Mouse (Mus musculus): ENCODE data around the gene Bcl2l1. TPM values are rescaled to one million over a fixed set of nuclear protein-coding genes. Genes with fewer than 3 reads are reported as not detected.

The Bcl2l1 gene
- polyA plus RNA-seq, 1 experiment from 2014 or later, result 186 TPM

- 95% methylated on average over 8 of the region's 8 CpGs for WGBS
- no peak overlapping the region for H3K4me3 ChIP-seq (ENCODE audit: low read depth, low read length)
- no peak overlapping the region for H3K9ac ChIP-seq (ENCODE audit: low read depth, low read length)
- no peaks in the 10 kb centered on the region for H3K9me3 ChIP-seq (replicated peaks; ENCODE audit: control insufficient read depth, low read length, poor library complexity, severe bottlenecking)
- no peaks in the 10 kb centered on the region for H3K36me3 ChIP-seq (ENCODE audit: control insufficient read depth, insufficient read depth, low read length)
- H3K27me3 ChIP-seq (ENCODE audit: control insufficient read depth, insufficient read depth, low read depth, low read length), result no peaks in the 10 kb centered on the region
- no peak overlapping the region for H3K27ac ChIP-seq (ENCODE audit: low read length)
- H3K4me2 ChIP-seq (ENCODE audit: low read length), result no peak overlapping the region
- peaks cover 4% of the 10 kb centered on the region; the same call in 1 of the 2 replicates for H3K4me1 ChIP-seq (ENCODE audit: control insufficient read depth, insufficient read depth, low read length)
- no peak for ATAC-seq
Observed at GRCm38 (mm10) chr2:152784640-152785039, 46.9 kb downstream of the Bcl2l1 start.

- no peak overlapping the region for H3K4me3 ChIP-seq (ENCODE audit: low read depth, low read length)
- H3K4me1 ChIP-seq (ENCODE audit: control insufficient read depth, insufficient read depth, low read length), result no peaks in the 10 kb centered on the region
- no peaks in the 10 kb centered on the region for H3K9me3 ChIP-seq (replicated peaks; ENCODE audit: control insufficient read depth, low read length, poor library complexity, severe bottlenecking)
- ATAC-seq, result no peak
- H3K9ac ChIP-seq (ENCODE audit: low read depth, low read length), result no peak overlapping the region
- no peaks in the 10 kb centered on the region for H3K36me3 ChIP-seq (ENCODE audit: control insufficient read depth, insufficient read depth, low read length)
- H3K27ac ChIP-seq (ENCODE audit: low read length), result no peak overlapping the region
- WGBS, result 95% methylated on average over 5 of the region's 5 CpGs
- H3K27me3 ChIP-seq (ENCODE audit: control insufficient read depth, insufficient read depth, low read depth, low read length), result no peaks in the 10 kb centered on the region
- no peak overlapping the region for H3K4me2 ChIP-seq (ENCODE audit: low read length)
Observed at GRCm38 (mm10) chr2:152783241-152783640, 48.3 kb downstream of the Bcl2l1 start.

DNA sequence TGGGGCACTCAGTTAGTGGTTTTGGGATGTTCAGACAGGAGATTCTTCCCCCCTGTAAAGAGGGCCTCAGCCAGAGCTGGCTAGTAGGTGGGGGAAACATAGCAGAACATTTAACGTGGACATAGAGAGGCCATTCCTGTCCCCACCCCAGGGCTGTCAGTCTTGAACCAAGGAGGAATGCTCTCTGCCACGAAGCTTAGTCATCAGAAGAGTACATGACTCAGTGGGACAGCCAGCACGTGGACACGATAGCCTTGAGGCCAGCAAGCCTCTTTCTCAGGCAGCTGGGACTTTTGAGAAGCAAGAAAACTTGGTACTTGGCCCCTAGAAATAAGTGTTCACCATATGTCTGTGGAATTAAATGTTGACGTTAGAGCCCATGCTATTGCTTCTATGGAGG, 48.9 kb downstream of the Bcl2l1 start:
- Histone ChIP-seq H3K36me3 (ENCODE audit: control insufficient read depth, insufficient read depth, low read length) (no peaks in the 10 kb centered on the region), H3K9ac (ENCODE audit: low read depth, low read length) (no peak overlapping the region), H3K4me3 (ENCODE audit: low read depth, low read length) (no peak overlapping the region), H3K27me3 (ENCODE audit: control insufficient read depth, insufficient read depth, low read depth, low read length) (no peaks in the 10 kb centered on the region), H3K27ac (ENCODE audit: low read length) (no peak overlapping the region), H3K4me2 (ENCODE audit: low read length) (no peak overlapping the region), H3K9me3 (replicated peaks; ENCODE audit: control insufficient read depth, low read length, poor library complexity, severe bottlenecking) (no peaks in the 10 kb centered on the region), H3K4me1 (ENCODE audit: control insufficient read depth, insufficient read depth, low read length) (no peaks in the 10 kb centered on the region)
- ATAC-seq, result no peak
- 89% methylated on average over 5 of the region's 5 CpGs for WGBS

- 81% methylated on average over 3 of the region's 3 CpGs for WGBS
- no peak for ATAC-seq
- Histone ChIP-seq H3K4me3 (ENCODE audit: low read depth, low read length) (no peak overlapping the region), H3K36me3 (ENCODE audit: control insufficient read depth, insufficient read depth, low read length) (no peaks in the 10 kb centered on the region), H3K9me3 (replicated peaks; ENCODE audit: control insufficient read depth, low read length, poor library complexity, severe bottlenecking) (no peaks in the 10 kb centered on the region), H3K9ac (ENCODE audit: low read depth, low read length) (no peak overlapping the region), H3K27ac (ENCODE audit: low read length) (no peak overlapping the region), H3K4me2 (ENCODE audit: low read length) (no peak overlapping the region), H3K27me3 (ENCODE audit: control insufficient read depth, insufficient read depth, low read depth, low read length) (no peaks in the 10 kb centered on the region), H3K4me1 (ENCODE audit: control insufficient read depth, insufficient read depth, low read length) (no peaks in the 10 kb centered on the region)
Observed at GRCm38 (mm10) chr2:152781031-152781711, 50.4 kb downstream of the Bcl2l1 start.

DNA sequence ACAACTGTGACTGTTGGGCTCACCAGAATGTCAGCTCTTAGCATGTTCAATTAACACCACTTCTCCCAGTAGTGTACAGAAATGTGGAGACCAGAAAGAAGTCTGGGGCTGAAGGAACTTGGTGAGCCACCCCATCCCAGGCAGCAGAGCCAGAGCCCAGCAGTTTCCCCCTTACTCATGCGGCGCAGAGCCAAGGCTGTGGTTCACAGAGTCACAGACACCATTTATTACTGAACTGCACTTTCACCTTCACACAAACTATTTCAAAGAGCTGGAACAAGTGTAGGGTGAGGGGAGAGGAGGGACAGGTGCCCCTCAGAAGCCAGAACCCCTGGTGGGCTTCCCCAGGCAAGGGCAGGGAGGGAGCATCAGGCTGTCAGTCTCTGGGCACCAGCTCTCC, 51.1 kb downstream of the Bcl2l1 start:
- no peak for ATAC-seq
- H3K9me3 ChIP-seq (replicated peaks; ENCODE audit: control insufficient read depth, low read length, poor library complexity, severe bottlenecking), result no peaks in the 10 kb centered on the region
- H3K27ac ChIP-seq (ENCODE audit: low read length), result no peak overlapping the region
- no peaks in the 10 kb centered on the region for H3K36me3 ChIP-seq (ENCODE audit: control insufficient read depth, insufficient read depth, low read length)
- H3K4me3 ChIP-seq (ENCODE audit: low read depth, low read length), result no peak overlapping the region
- 100% methylated on average over 2 of the region's 2 CpGs for WGBS
- no peak overlapping the region for H3K9ac ChIP-seq (ENCODE audit: low read depth, low read length)
- no peaks in the 10 kb centered on the region for H3K4me1 ChIP-seq (ENCODE audit: control insufficient read depth, insufficient read depth, low read length)
- no peaks in the 10 kb centered on the region for H3K27me3 ChIP-seq (ENCODE audit: control insufficient read depth, insufficient read depth, low read depth, low read length)
- no peak overlapping the region for H3K4me2 ChIP-seq (ENCODE audit: low read length)

- Histone ChIP-seq H3K27ac (ENCODE audit: low read length) (no peak overlapping the region), H3K4me1 (ENCODE audit: control insufficient read depth, insufficient read depth, low read length) (no peaks in the 10 kb centered on the region), H3K9me3 (replicated peaks; ENCODE audit: control insufficient read depth, low read length, poor library complexity, severe bottlenecking) (no peaks in the 10 kb centered on the region), H3K9ac (ENCODE audit: low read depth, low read length) (no peak overlapping the region), H3K36me3 (ENCODE audit: control insufficient read depth, insufficient read depth, low read length) (no peaks in the 10 kb centered on the region), H3K4me2 (ENCODE audit: low read length) (no peak overlapping the region), H3K27me3 (ENCODE audit: control insufficient read depth, insufficient read depth, low read depth, low read length) (no peaks in the 10 kb centered on the region), H3K4me3 (ENCODE audit: low read depth, low read length) (no peak overlapping the region)
- 85% methylated on average over 3 of the region's 3 CpGs for WGBS
- ATAC-seq, result no peak
Observed at GRCm38 (mm10) chr2:152777081-152777480, 54.4 kb downstream of the Bcl2l1 start.

DNA sequence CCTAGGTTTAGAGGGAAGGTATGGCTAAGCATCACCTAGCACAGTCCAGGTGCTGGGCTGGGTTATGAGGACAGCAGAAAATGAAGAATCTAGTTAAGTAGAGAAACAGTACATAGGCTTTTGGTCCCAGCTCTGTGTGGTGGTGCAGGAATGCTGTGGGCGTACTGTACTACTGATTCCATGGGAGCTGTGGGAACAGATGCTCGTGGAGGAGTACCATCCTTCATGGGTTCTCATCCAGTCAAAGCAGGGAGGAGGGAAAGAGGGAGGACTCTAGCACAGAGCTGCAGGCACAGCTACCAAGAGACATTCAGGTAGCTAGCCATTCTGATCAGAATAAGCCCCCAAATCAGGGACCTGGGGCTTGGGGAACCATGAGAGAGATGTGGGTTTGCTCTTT, 55.1 kb downstream of the Bcl2l1 start:
- Histone ChIP-seq H3K27ac (ENCODE audit: low read length) (no peak overlapping the region), H3K9ac (ENCODE audit: low read depth, low read length) (no peak overlapping the region), H3K36me3 (ENCODE audit: control insufficient read depth, insufficient read depth, low read length) (no peaks in the 10 kb centered on the region), H3K4me3 (ENCODE audit: low read depth, low read length) (no peak overlapping the region), H3K27me3 (ENCODE audit: control insufficient read depth, insufficient read depth, low read depth, low read length) (no peaks in the 10 kb centered on the region), H3K9me3 (replicated peaks; ENCODE audit: control insufficient read depth, low read length, poor library complexity, severe bottlenecking) (no peaks in the 10 kb centered on the region), H3K4me2 (ENCODE audit: low read length) (no peak overlapping the region), H3K4me1 (ENCODE audit: control insufficient read depth, insufficient read depth, low read length) (no peaks in the 10 kb centered on the region)
- no peak for ATAC-seq
- 92% methylated on average over 2 of the region's 2 CpGs for WGBS

DNA sequence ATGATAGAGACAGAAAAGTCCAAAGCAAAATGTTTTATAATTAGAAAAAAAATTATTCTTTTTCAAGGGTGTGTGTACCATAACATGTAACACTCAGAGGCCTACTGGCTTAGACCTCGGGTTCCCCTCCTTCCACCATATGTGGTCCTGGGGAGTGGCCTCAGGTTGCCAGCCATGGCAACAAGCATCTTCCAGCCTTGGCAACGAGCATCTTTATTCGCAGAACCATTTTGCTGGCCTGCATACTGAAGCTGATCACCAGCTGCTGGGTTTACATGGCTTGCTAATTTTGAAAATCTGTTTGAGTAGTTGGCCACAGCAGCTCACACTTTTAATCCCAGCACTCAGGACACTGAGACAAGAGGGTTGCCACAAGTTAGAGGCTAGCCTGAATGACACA, 55.5 kb downstream of the Bcl2l1 start:
- Histone ChIP-seq H3K9ac (ENCODE audit: low read depth, low read length) (no peak overlapping the region), H3K4me1 (ENCODE audit: control insufficient read depth, insufficient read depth, low read length) (no peaks in the 10 kb centered on the region), H3K36me3 (ENCODE audit: control insufficient read depth, insufficient read depth, low read length) (no peaks in the 10 kb centered on the region), H3K4me2 (ENCODE audit: low read length) (no peak overlapping the region), H3K27me3 (ENCODE audit: control insufficient read depth, insufficient read depth, low read depth, low read length) (no peaks in the 10 kb centered on the region), H3K9me3 (replicated peaks; ENCODE audit: control insufficient read depth, low read length, poor library complexity, severe bottlenecking) (no peaks in the 10 kb centered on the region), H3K27ac (ENCODE audit: low read length) (no peak overlapping the region), H3K4me3 (ENCODE audit: low read depth, low read length) (no peak overlapping the region)
- no peak for ATAC-seq
- WGBS, result 85% methylated on average over 3 of the region's 3 CpGs

DNA sequence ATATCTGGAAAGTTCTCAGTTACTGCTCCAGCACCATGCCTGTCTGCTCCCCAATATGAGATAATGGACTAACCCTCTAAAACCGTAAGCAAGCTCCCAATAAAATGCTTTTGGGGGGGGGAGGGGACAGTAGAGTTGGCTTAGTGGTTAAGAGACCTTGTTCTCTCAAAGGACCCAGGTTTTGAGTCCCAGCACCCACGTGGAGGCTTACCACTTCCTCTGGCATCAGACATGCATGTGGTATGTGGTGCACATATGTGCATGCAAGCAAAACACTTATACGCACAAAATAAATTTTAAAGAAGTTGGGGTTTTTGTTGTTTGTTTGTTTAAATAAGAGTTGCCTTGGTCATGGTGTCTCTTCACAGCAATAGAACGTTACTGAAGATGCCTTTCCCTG, 56.2 kb downstream of the Bcl2l1 start:
- Histone ChIP-seq H3K27me3 (ENCODE audit: control insufficient read depth, insufficient read depth, low read depth, low read length) (no peaks in the 10 kb centered on the region), H3K36me3 (ENCODE audit: control insufficient read depth, insufficient read depth, low read length) (no peaks in the 10 kb centered on the region), H3K9ac (ENCODE audit: low read depth, low read length) (no peak overlapping the region), H3K4me1 (ENCODE audit: control insufficient read depth, insufficient read depth, low read length) (no peaks in the 10 kb centered on the region), H3K4me2 (ENCODE audit: low read length) (no peak overlapping the region), H3K27ac (ENCODE audit: low read length) (no peak overlapping the region), H3K9me3 (replicated peaks; ENCODE audit: control insufficient read depth, low read length, poor library complexity, severe bottlenecking) (no peaks in the 10 kb centered on the region), H3K4me3 (ENCODE audit: low read depth, low read length) (no peak overlapping the region)
- 86% methylated on average over 4 of the region's 4 CpGs for WGBS
- ATAC-seq, result no peak
